Mouse (Mus musculus) CD8-positive naive resting alpha-beta T cell, adult 2 months (primary cell): ENCODE data around the gene Actg1.
A peak's percentile ranks its signal among the peaks of the same experiment; 100 is the strongest.
"Not testable (repeated sequence)": the region's sequence is repeated elsewhere in the genome, so short reads cannot be mapped to it uniquely, and the experiment has no call there.

ENCODE experiments used
- DNase-seq, 2 experiments: peaks; one replicate each; pipeline ENCODE4 v3.0.0; 2022; ENCODE audit warnings: low read depth in 2 of 2, low spot score in 2 of 2

The Actg1 gene

GRCm38 (mm10) chr11:120347301-120347700, 1.0 kb downstream of the Actg1 start:
- DNase-seq, result peak; percentile 39 to 48

GRCm38 (mm10) chr11:120346383-120347034, 1.8 kb downstream of the Actg1 start:
- not testable (repeated sequence) for DNase-seq

- no peak for DNase-seq
Measured at GRCm38 (mm10) chr11:120345067-120345681, 3.2 kb downstream of the Actg1 start.

- DNase-seq, result no peak
Measured at GRCm38 (mm10) chr11:120344310-120344920, 3.9 kb downstream of the Actg1 start.

- no peak for DNase-seq
Measured at GRCm38 (mm10) chr11:120343519-120344309, 4.6 kb downstream of the Actg1 start.

GRCm38 (mm10) chr11:120342656-120343160, 5.6 kb downstream of the Actg1 start:
- no peak for DNase-seq

GRCm38 (mm10) chr11:120341661-120342060, 6.7 kb downstream of the Actg1 start:
- no peak for DNase-seq

- no peak for DNase-seq
Measured at GRCm38 (mm10) chr11:120339978-120340513, 8.3 kb downstream of the Actg1 start.

- DNase-seq, result no peak
Measured at GRCm38 (mm10) chr11:120338786-120339185, 9.6 kb downstream of the Actg1 start.

GRCm38 (mm10) chr11:120337447-120337846, 10.9 kb downstream of the Actg1 start:
- DNase-seq, result no peak

GRCm38 (mm10) chr11:120335431-120336021, 12.8 kb downstream of the Actg1 start:
- DNase-seq, result no peak

- DNase-seq, result no peak
Measured at GRCm38 (mm10) chr11:120320156-120320555, 28.2 kb downstream of the Actg1 start.

GRCm38 (mm10) chr11:120319310-120319709, 29.0 kb downstream of the Actg1 start:
- no peak for DNase-seq

GRCm38 (mm10) chr11:120317456-120317855, 30.9 kb downstream of the Actg1 start:
- DNase-seq, result no peak

GRCm38 (mm10) chr11:120316690-120317254, 31.6 kb downstream of the Actg1 start:
- no peak for DNase-seq

GRCm38 (mm10) chr11:120315832-120316689, 32.3 kb downstream of the Actg1 start:
- DNase-seq, result peak; percentile 66 to 70

- DNase-seq, result no peak
Measured at GRCm38 (mm10) chr11:120315416-120315761, 33.0 kb downstream of the Actg1 start.

- DNase-seq, result no peak
Measured at GRCm38 (mm10) chr11:120314721-120315415, 33.5 kb downstream of the Actg1 start.
